Mouse (Mus musculus) lung, postnatal 0 days (tissue): ENCODE measurements around the gene Rbp4.

ENCODE experiments used
- CTCF ChIP-seq: IDR thresholded peaks from 2 replicates; pipeline ENCODE4 v1.5.1; 2016; ENCODE audit warnings: antibody characterized with exemption, mild to moderate bottlenecking
- EP300 ChIP-seq: IDR thresholded peaks from 2 replicates; pipeline ENCODE4 v1.6.1; 2016; ENCODE audit warnings: antibody characterized with exemption, mild to moderate bottlenecking, control low read depth

- TF ChIP-seq CTCF: no peak
- TF ChIP-seq EP300: no peak
Measured at GRCm38 (mm10) chr19:38126656-38127055, 1.6 kb upstream of the Rbp4 start.
